Mouse (Mus musculus) stomach, embryonic 14.5 days (tissue): Measurements from ENCODE around the gene Vipr1. TPM values are rescaled to one million over a fixed set of nuclear protein-coding genes. Genes with fewer than 3 reads are reported as not detected.

Source experiments
- ATAC-seq: fragments of 200-750 bp; cut with Nextera tagmentation; 2 replicates; pipeline ENCODE4 v1.8.0; 2017; ENCODE audit warnings: low read depth, moderate TSS enrichment; ENCODE audit not compliant: insufficient number of reproducible peaks, insufficient read depth, low FRiP score
- H3K27ac ChIP-seq: fragments of 300-500 bp; sonication (generic); 2 replicates; pipeline ENCODE4 v1.5.1; 2014; ENCODE audit warnings: mild to moderate bottlenecking, low read length, moderate library complexity, mixed read lengths
- H3K27me3 ChIP-seq: fragments of 300-500 bp; sonication (generic); 2 replicates; pipeline ENCODE4 v1.6.1; 2014; ENCODE audit warnings: low read length, control low read depth, mixed read lengths; ENCODE audit not compliant: control insufficient read depth, insufficient read depth
- H3K36me3 ChIP-seq: fragments of 300-500 bp; sonication (generic); 2 replicates; pipeline ENCODE4 v1.6.1; 2014; ENCODE audit warnings: mild to moderate bottlenecking, control low read depth, low read length, moderate library complexity, mixed read lengths; ENCODE audit not compliant: control insufficient read depth, insufficient read depth
- H3K4me1 ChIP-seq: fragments of 300-500 bp; sonication (generic); 2 replicates; pipeline ENCODE4 v1.6.1; 2014; ENCODE audit warnings: low read length, control low read depth, mixed read lengths; ENCODE audit not compliant: control insufficient read depth, insufficient read depth
- H3K4me2 ChIP-seq: fragments of 300-500 bp; sonication (generic); replicated peaks from 2 replicates; pipeline ENCODE4 v1.6.1; 2014; ENCODE audit warnings: low read depth, low read length, control low read depth
- H3K4me3 ChIP-seq: fragments of 300-500 bp; sonication (generic); 2 replicates; pipeline ENCODE4 v1.5.1; 2014; ENCODE audit warnings: low read depth, low read length, control low read depth
- H3K9ac ChIP-seq: fragments of 300-500 bp; sonication (generic); replicated peaks from 2 replicates; pipeline ENCODE4 v1.6.1; 2014; ENCODE audit warnings: low read depth, mild to moderate bottlenecking, control low read depth, low read length, moderate library complexity, mixed read lengths
- H3K9me3 ChIP-seq: fragments of 300-500 bp; sonication (generic); 2 replicates; pipeline ENCODE4 v1.6.1; 2016; ENCODE audit warnings: low read depth, low read length, control low read depth; ENCODE audit not compliant: control insufficient read depth
- WGBS: fragments of 180-500 bp; shearing (Covaris S2); extraction: QIAGEN DNeasy Blood & Tissue Kit; methylation state at CpG from one replicate; pipeline ENCODE4 v1.1.7; 2014; 5-methylcytosine and 5-hydroxymethylcytosine counted together
- polyA plus RNA-seq: library from polyadenylated mRNA; unstranded; fragments of >200 nt; fragmentation: Nextera tagmentation; extraction: Ambion mirVana; gene quantifications from 2 replicates; pipeline ENCODE4 v1.2.1, GENCODE M21; 2014

Vipr1 gene
- polyA plus RNA-seq, 1 experiment from 2014 or later, result 0.29 TPM

DNA sequence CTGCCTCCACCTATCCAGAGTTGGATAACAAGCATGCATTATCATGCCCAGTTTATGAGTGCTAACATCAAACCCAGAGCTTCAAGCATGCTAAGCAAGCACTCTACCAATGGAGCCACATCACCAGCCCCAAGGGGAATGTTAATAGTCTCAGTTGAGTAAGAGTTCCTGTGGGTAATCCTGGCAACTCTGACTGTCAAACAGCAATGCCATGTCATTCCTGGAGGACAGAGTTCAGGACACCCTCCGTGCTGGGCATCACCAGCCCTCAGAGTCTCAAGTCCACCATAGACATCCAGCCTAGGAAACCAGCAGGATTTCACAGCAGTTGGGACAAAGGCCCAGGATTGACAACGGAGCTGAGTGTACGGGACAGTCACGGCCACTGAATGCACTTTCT lies 19.3 kb upstream of the Vipr1 start:
- H3K27ac ChIP-seq, result no peak overlapping the region
- H3K9ac ChIP-seq, result no peak overlapping the region
- no peaks in the 10 kb centered on the region for H3K4me1 ChIP-seq
- H3K4me2 ChIP-seq, result no peak overlapping the region
- no peaks in the 10 kb centered on the region for H3K9me3 ChIP-seq
- H3K36me3 ChIP-seq, result no peaks in the 10 kb centered on the region
- ATAC-seq, result no peak
- no peak overlapping the region for H3K4me3 ChIP-seq
- 85% methylated on average over 4 of the region's 4 CpGs for WGBS
- no peaks in the 10 kb centered on the region for H3K27me3 ChIP-seq

DNA sequence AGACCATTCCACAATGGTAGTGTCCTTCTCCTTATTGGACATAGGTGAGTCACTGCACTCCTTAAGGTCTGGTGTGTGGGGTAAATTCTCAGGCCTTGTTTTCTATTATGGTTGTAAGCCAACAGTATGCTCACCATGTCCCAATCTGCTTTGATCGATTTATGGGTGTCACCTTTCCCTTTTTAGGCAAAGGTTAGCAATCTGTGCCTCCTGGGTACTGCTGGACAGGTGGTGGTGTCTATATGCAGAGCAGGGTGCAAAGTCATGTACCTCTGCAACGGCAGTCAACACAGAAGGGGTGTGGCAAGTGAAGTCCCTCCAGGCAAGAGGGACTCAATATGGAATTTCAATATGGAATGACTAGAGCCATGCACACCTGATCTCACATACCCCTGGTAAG lies 17.6 kb upstream of the Vipr1 start:
- no peak for ATAC-seq

DNA sequence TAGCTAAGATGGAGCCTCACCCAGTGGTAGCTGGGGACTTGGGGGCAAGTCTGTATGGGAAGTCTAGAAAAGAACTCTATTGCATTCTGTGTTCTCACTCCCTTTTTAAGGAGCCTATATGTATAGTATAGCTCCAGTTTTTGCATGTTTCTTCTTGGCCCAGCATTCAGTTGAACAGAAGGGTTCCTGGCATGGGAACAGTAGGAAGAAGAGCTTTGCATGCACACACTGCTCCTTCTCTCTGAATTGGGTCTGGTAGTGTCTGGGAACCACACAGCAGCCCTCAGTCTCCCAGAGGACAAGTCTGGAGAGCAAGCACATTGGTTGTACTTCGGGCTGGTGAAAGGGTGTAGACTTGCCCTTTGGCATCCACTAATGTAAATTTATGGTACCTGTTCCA lies 11.9 kb upstream of the Vipr1 start:
- H3K4me1 ChIP-seq, result no peaks in the 10 kb centered on the region
- 97% methylated on average over 1 of the region's 1 CpGs for WGBS
- H3K9ac ChIP-seq, result no peak overlapping the region
- no peak overlapping the region for H3K4me2 ChIP-seq
- no peak for ATAC-seq
- no peak overlapping the region for H3K4me3 ChIP-seq
- H3K27ac ChIP-seq, result no peak overlapping the region
- H3K36me3 ChIP-seq, result no peaks in the 10 kb centered on the region
- H3K27me3 ChIP-seq, result no peaks in the 10 kb centered on the region
- no peaks in the 10 kb centered on the region for H3K9me3 ChIP-seq

More for the DNA sequence above, 17.6 kb upstream of the Vipr1 start:
- H3K4me2 ChIP-seq, result no peak overlapping the region
- no peaks in the 10 kb centered on the region for H3K27me3 ChIP-seq
- H3K36me3 ChIP-seq, result no peaks in the 10 kb centered on the region
- no peak overlapping the region for H3K27ac ChIP-seq
- no peaks in the 10 kb centered on the region for H3K9me3 ChIP-seq
- H3K4me3 ChIP-seq, result no peak overlapping the region
- no peak overlapping the region for H3K9ac ChIP-seq
- H3K4me1 ChIP-seq, result no peaks in the 10 kb centered on the region
- WGBS, result 78% methylated on average over 2 of the region's 2 CpGs

DNA sequence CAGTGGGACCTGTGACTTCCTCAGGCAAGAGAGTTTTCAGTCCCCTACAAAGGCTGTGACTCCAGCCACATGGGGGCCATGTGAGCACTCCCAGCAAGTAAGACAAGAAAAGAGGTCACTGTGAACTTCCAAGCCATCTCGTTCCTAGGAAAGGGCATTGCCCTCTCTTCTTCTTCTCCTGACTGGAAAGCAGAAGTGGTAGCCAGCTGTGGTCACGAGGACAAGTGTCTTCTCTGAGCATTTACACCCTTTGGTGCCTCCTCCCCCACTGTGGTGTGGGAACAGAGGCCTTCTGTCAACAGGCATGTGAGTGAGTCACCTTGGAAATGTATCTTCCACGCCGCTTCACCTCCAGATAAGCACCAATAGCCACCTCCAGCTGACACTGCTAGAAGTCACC lies 10.6 kb upstream of the Vipr1 start:
- WGBS, result 59% methylated on average over 4 of the region's 4 CpGs
- Histone ChIP-seq H3K4me2 (no peak overlapping the region), H3K4me3 (no peak overlapping the region), H3K9me3 (no peaks in the 10 kb centered on the region), H3K27ac (no peak overlapping the region), H3K27me3 (no peaks in the 10 kb centered on the region), H3K9ac (no peak overlapping the region), H3K36me3 (no peaks in the 10 kb centered on the region), H3K4me1 (no peaks in the 10 kb centered on the region)
- ATAC-seq, result no peak

DNA sequence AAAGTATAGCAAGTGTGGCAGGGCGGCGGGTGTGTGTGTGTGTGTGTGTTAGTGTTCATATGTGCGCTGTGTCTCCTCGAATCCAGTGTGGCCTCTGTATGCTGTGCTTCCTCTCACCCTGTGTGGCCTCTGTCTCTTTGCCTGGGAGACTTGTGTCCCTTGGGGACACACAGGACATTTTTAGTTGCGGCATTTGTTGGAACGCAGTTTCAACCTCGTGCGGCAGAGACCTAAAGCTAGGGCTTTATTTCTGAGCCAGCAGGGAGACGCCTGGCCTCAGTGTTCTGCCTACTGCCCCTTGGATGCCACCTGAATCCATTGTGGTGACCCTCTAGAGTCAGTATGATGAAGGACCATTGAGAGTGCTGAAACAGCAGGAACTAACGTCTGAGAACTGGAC lies 9.6 kb upstream of the Vipr1 start:
- Histone ChIP-seq H3K4me3 (no peak overlapping the region), H3K4me1 (no peaks in the 10 kb centered on the region), H3K9ac (no peak overlapping the region), H3K27ac (no peak overlapping the region), H3K36me3 (no peaks in the 10 kb centered on the region), H3K9me3 (no peaks in the 10 kb centered on the region), H3K27me3 (no peaks in the 10 kb centered on the region), H3K4me2 (no peak overlapping the region)
- ATAC-seq, result no peak
- WGBS, result 84% methylated on average over 10 of the region's 10 CpGs

DNA sequence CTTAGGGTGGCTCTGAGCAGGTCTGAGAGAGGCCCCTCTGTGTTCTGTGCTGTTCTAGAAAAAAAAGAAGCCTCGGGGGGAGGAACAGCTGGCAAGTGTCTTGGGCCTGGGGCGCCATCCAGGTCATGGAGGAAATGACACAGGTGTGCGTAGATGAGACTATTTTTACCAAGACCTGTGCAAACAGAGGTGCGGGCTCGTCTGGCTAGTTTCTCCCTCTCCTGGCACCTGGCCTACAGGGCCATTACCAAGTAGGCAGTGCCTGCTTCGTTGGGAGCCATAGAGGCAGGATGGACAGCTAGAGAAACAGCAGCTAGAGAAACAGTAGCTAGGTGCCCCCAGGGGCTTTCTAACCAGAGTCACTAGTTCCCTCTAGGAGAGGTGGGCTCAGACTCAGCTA lies 9.2 kb upstream of the Vipr1 start:
- 52% methylated on average over 6 of the region's 6 CpGs for WGBS

DNA sequence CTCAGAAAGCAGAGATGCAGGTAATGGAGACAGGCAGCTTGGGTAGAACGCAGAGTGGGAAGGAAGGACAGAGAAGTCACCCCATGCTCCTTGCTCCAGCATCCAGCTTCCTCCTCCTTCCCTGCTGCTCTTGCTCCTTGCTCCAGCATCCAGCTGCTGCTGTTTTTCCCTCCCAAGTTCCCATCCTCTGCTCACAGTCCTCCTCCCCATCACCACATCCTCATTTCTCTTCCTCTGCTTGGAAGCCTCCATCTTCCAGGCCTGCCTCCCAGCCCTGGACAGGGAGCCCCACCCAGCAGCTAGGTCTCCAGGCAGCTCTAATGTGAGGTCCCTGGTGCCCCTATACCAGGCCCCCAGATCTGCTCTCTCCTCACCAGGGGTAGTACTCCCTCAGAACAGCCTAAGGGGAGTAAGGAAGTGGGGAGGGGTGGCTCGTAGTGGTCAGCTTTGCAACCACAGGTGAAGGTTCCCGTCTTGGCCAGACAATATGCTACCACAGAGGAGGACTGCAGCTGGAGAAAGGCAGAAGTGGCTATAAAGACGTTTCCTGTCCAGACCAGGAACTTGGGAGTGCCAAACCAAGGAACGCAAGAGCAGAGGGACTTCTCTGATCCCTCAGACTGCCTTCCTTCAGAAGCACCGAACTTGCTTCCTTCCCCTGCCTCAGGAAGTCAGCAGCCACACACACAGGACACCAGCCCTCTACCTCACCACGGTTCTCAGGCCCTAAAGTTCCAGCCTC lies 6.5 kb upstream of the Vipr1 start:
- H3K4me2 ChIP-seq, result no peak overlapping the region
- H3K36me3 ChIP-seq, result no peaks in the 10 kb centered on the region
- H3K9ac ChIP-seq, result no peak overlapping the region
- no peak overlapping the region for H3K4me3 ChIP-seq
- ATAC-seq, result no peak
- H3K27ac ChIP-seq, result no peak overlapping the region
- no peaks in the 10 kb centered on the region for H3K9me3 ChIP-seq
- H3K4me1 ChIP-seq, result no peaks in the 10 kb centered on the region
- H3K27me3 ChIP-seq, result peaks cover 13% of the 10 kb centered on the region; the same call in 1 of the 2 replicates
- 57% methylated on average over 7 of the region's 7 CpGs for WGBS

More for the DNA sequence above, 9.2 kb upstream of the Vipr1 start:
- Histone ChIP-seq H3K27me3 (no peaks in the 10 kb centered on the region), H3K36me3 (no peaks in the 10 kb centered on the region), H3K4me2 (no peak overlapping the region), H3K9ac (no peak overlapping the region), H3K4me3 (no peak overlapping the region), H3K27ac (no peak overlapping the region), H3K9me3 (no peaks in the 10 kb centered on the region), H3K4me1 (no peaks in the 10 kb centered on the region)
- ATAC-seq, result no peak

DNA sequence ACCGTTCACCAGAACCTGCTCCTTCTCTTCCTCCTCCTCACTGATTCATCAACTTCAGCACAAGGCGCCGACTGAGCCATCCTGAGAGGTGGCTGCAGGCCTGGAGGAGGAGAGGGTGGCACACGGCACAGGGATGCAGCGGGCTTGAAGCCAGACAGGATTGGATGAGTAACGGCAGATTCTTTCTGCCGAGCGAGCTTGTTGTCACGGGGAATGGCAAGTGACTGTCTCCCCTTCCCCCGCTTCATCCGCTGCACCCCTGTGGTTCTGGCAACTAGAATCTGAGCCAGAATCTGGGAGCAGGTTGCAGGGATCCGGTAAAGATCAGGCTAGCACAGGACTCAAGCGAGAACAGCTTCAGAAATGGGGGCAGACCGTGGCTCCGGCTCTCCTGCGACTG lies 2.7 kb upstream of the Vipr1 start:
- ATAC-seq, result no peak

More for the DNA sequence above, 2.7 kb upstream of the Vipr1 start:
- no peaks in the 10 kb centered on the region for H3K9me3 ChIP-seq
- H3K4me2 ChIP-seq, result no peak overlapping the region
- H3K27me3 ChIP-seq, result peaks cover 39% of the 10 kb centered on the region
- WGBS, result 43% methylated on average over 16 of the region's 16 CpGs
- no peak overlapping the region for H3K9ac ChIP-seq
- H3K4me1 ChIP-seq, result no peaks in the 10 kb centered on the region
- H3K36me3 ChIP-seq, result no peaks in the 10 kb centered on the region
- no peak overlapping the region for H3K27ac ChIP-seq
- H3K4me3 ChIP-seq, result no peak overlapping the region
